Mouse (Mus musculus) liver, adult 2 months (tissue): Measurements from ENCODE around the gene Man2b1.

Experiments
- CTCF ChIP-seq: fragments of 200-500 bp; IDR thresholded peaks from 2 replicates; pipeline ENCODE4 v1.5.1; 2011; ENCODE audit warnings: low read depth, low read length, control low read depth
- POLR2A ChIP-seq: fragments of 200-500 bp; IDR thresholded peaks from 2 replicates; pipeline ENCODE4 v1.6.1; 2011; ENCODE audit warnings: low read length, control low read depth; ENCODE audit not compliant: insufficient read depth; ENCODE audit errors: extremely low read depth

DNA sequence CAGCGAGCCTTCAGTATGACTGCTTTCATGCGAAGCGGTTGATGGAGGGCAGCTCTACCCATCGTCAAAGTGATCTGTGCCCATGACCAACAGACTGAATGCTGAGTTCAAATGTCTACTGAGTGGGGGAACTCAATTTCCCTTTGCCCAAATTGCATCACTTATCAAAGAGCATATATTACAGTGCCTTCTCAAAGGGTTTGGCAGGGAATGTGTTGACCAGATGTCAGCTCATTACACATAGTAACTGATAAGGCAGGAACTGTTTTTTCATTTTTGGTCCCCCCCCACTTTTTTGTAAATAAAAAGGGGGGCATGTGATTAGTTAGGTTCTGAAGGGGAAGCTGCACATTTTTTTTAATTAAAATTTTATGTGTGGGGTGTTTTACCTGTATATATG is 20.5 kb upstream of the Man2b1 start:
- TF ChIP-seq POLR2A (no peak), CTCF (no peak)
